Mouse (Mus musculus): ENCODE measurements around the gene Vwa1.

DNA sequence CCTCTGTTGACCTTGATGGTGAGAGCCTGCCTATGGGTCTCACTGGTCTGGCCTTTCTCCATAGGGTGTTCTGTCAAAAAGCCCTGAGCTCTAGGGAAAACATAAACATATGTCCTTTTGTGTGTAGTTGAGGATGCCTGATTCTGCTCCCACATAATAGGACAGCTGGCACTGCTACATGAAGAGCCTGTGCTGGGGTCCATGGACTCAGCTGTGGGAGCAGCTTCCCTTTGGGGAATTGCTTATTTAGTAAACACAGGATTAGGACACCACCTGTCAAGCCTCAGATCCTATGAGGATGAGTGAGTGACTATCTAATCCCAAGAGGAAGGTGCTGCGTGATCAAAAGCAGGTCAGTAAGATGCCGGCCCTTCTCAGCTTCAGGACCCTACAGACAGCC lies 46.5 kb downstream of the Vwa1 start:
- TF ChIP-seq CTCF (IDR thresholded peaks at IDR 0.05; ENCODE audit: low read depth, low read length) = no peak
- no peak for TF ChIP-seq POLR2A (IDR thresholded peaks at IDR 0.05; ENCODE audit: extremely low read depth, insufficient read depth, low read length)

Data from liver, adult 2 months (tissue).